Mouse (Mus musculus): ENCODE results near the gene Fam193a. TPM values are rescaled to one million over a fixed set of nuclear protein-coding genes. Genes with fewer than 3 reads are reported as not detected.

Fam193a gene
- polyA plus RNA-seq, 1 experiment: 23.9 TPM

GRCm38 (mm10) chr5:34336097-34336774, 33.5 kb upstream of the Fam193a start, which contains the start of gene Rnf4:
Rnf4 (plus strand) TSS chr5:34336289.
- H3K4me1 ChIP-seq (ENCODE audit: control insufficient read depth, insufficient read depth, low read length): no peaks in the 10 kb centered on the region; the same call in 1 of the 2 replicates

GRCm38 (mm10) chr5:34336775-34337450, 32.8 kb upstream of the Fam193a start:
- under 1% methylated on average over 42 of the region's 42 CpGs for WGBS
- Histone ChIP-seq H3K27ac (ENCODE audit: control insufficient read depth, insufficient read depth, low read depth, low read length, poor library complexity) (peak overlapping the region; percentile 92), H3K4me3 (replicated peaks; ENCODE audit: control insufficient read depth, low read depth, low read length) (peak overlapping the region; percentile 84), H3K4me1 (ENCODE audit: control insufficient read depth, insufficient read depth, low read length) (no peaks in the 10 kb centered on the region; the same call in 1 of the 2 replicates)
- TF ChIP-seq CTCF (IDR thresholded peaks at IDR 0.05; ENCODE audit: control insufficient read depth, insufficient read depth, low read length) (no peak), POLR2A (IDR thresholded peaks at IDR 0.05; ENCODE audit: borderline replicate concordance, control insufficient read depth, low read depth, low read length) (no peak)

More at GRCm38 (mm10) chr5:34336097-34336774, 33.5 kb upstream of the Fam193a start, which contains the start of gene Rnf4:
- H3K4me3 ChIP-seq (replicated peaks; ENCODE audit: control insufficient read depth, low read depth, low read length): peak within 1 kb of the TSS; percentile 84
- peak within 1 kb of the TSS; percentile 92 for H3K27ac ChIP-seq (ENCODE audit: control insufficient read depth, insufficient read depth, low read depth, low read length, poor library complexity)
- no peak for TF ChIP-seq CTCF (IDR thresholded peaks at IDR 0.05; ENCODE audit: control insufficient read depth, insufficient read depth, low read length)
- TF ChIP-seq POLR2A (IDR thresholded peaks at IDR 0.05; ENCODE audit: borderline replicate concordance, control insufficient read depth, low read depth, low read length): peak; percentile 94
- WGBS: under 1% methylated on average over 66 of the region's 67 CpGs

- Histone ChIP-seq H3K4me1 (ENCODE audit: control insufficient read depth, insufficient read depth, low read length) (no peaks in the 10 kb centered on the region; the same call in 1 of the 2 replicates), H3K4me3 (replicated peaks; ENCODE audit: control insufficient read depth, low read depth, low read length) (no peak overlapping the region), H3K27ac (ENCODE audit: control insufficient read depth, insufficient read depth, low read depth, low read length, poor library complexity) (no peak overlapping the region)
- TF ChIP-seq CTCF (IDR thresholded peaks at IDR 0.05; ENCODE audit: control insufficient read depth, insufficient read depth, low read length): no peak
- TF ChIP-seq POLR2A (IDR thresholded peaks at IDR 0.05; ENCODE audit: borderline replicate concordance, control insufficient read depth, low read depth, low read length): no peak
- 90% methylated on average over 6 of the region's 6 CpGs for WGBS
Measured at GRCm38 (mm10) chr5:34340246-34340645, 29.5 kb upstream of the Fam193a start.

GRCm38 (mm10) chr5:34352084-34352631, 17.6 kb upstream of the Fam193a start:
- 95% methylated on average over 3 of the region's 3 CpGs for WGBS
- no peaks in the 10 kb centered on the region for H3K4me1 ChIP-seq (ENCODE audit: control insufficient read depth, insufficient read depth, low read length)
- no peak overlapping the region for H3K4me3 ChIP-seq (replicated peaks; ENCODE audit: control insufficient read depth, low read depth, low read length)
- no peak for TF ChIP-seq CTCF (IDR thresholded peaks at IDR 0.05; ENCODE audit: control insufficient read depth, insufficient read depth, low read length)
- TF ChIP-seq POLR2A (IDR thresholded peaks at IDR 0.05; ENCODE audit: borderline replicate concordance, control insufficient read depth, low read depth, low read length): no peak
- H3K27ac ChIP-seq (ENCODE audit: control insufficient read depth, insufficient read depth, low read depth, low read length, poor library complexity): no peak overlapping the region

GRCm38 (mm10) chr5:34360261-34360660, 9.5 kb upstream of the Fam193a start:
- WGBS: 89% methylated on average over 3 of the region's 3 CpGs
- no peak for TF ChIP-seq CTCF (IDR thresholded peaks at IDR 0.05; ENCODE audit: control insufficient read depth, insufficient read depth, low read length)
- Histone ChIP-seq H3K27ac (ENCODE audit: control insufficient read depth, insufficient read depth, low read depth, low read length, poor library complexity) (no peak overlapping the region), H3K4me1 (ENCODE audit: control insufficient read depth, insufficient read depth, low read length) (no peaks in the 10 kb centered on the region), H3K4me3 (replicated peaks; ENCODE audit: control insufficient read depth, low read depth, low read length) (no peak overlapping the region)

GRCm38 (mm10) chr5:34363115-34363514, 6.6 kb upstream of the Fam193a start:
- Histone ChIP-seq H3K4me3 (replicated peaks; ENCODE audit: control insufficient read depth, low read depth, low read length) (no peak overlapping the region), H3K27ac (ENCODE audit: control insufficient read depth, insufficient read depth, low read depth, low read length, poor library complexity) (no peak overlapping the region)
- TF ChIP-seq POLR2A (IDR thresholded peaks at IDR 0.05; ENCODE audit: borderline replicate concordance, control insufficient read depth, low read depth, low read length) (no peak), CTCF (IDR thresholded peaks at IDR 0.05; ENCODE audit: control insufficient read depth, insufficient read depth, low read length) (no peak)

GRCm38 (mm10) chr5:34368551-34369290, 1.0 kb upstream of the Fam193a start:
- TF ChIP-seq POLR2A (IDR thresholded peaks at IDR 0.05; ENCODE audit: borderline replicate concordance, control insufficient read depth, low read depth, low read length) (no peak), CTCF (IDR thresholded peaks at IDR 0.05; ENCODE audit: control insufficient read depth, insufficient read depth, low read length) (no peak)
- peak overlapping the region; percentile 94 for H3K4me3 ChIP-seq (replicated peaks; ENCODE audit: control insufficient read depth, low read depth, low read length)
- WGBS: 70% methylated on average over 7 of the region's 7 CpGs

More at GRCm38 (mm10) chr5:34363115-34363514, 6.6 kb upstream of the Fam193a start:
- H3K4me1 ChIP-seq (ENCODE audit: control insufficient read depth, insufficient read depth, low read length): no peaks in the 10 kb centered on the region

More at GRCm38 (mm10) chr5:34368551-34369290, 1.0 kb upstream of the Fam193a start:
- Histone ChIP-seq H3K27ac (ENCODE audit: control insufficient read depth, insufficient read depth, low read depth, low read length, poor library complexity) (peak overlapping the region; percentile 21), H3K4me1 (ENCODE audit: control insufficient read depth, insufficient read depth, low read length) (no peaks in the 10 kb centered on the region)

Data from bone marrow, adult 2 months (tissue).